Mouse (Mus musculus) small intestine, adult 2 months (tissue): ENCODE data around the gene Galk2. TPM values are rescaled to one million over a fixed set of nuclear protein-coding genes. Genes with fewer than 3 reads are reported as not detected.

ENCODE experiments used
- H3K27ac ChIP-seq: fragments of 200-500 bp; 2 replicates; pipeline ENCODE4 v1.5.1; 2012; ENCODE audit warnings: low read depth, low read length, control low read depth, inconsistent platforms; ENCODE audit not compliant: insufficient read depth
- H3K27me3 ChIP-seq: fragments of 200-500 bp; 2 replicates; pipeline ENCODE4 v1.6.1; 2012; ENCODE audit warnings: mild to moderate bottlenecking, moderate library complexity, low read length, inconsistent platforms; ENCODE audit not compliant: control insufficient read depth, insufficient read depth
- H3K36me3 ChIP-seq: fragments of 200-500 bp; 2 replicates; pipeline ENCODE4 v1.6.1; 2012; ENCODE audit warnings: mild to moderate bottlenecking, low read length, control low read depth, inconsistent platforms; ENCODE audit not compliant: control insufficient read depth, insufficient read depth
- H3K4me1 ChIP-seq: fragments of 200-500 bp; 2 replicates; pipeline ENCODE4 v1.6.1; 2012; ENCODE audit warnings: low read length, inconsistent platforms, mixed read lengths; ENCODE audit not compliant: control insufficient read depth, insufficient read depth, insufficient read length
- H3K4me3 ChIP-seq: fragments of 200-500 bp; 2 replicates; pipeline ENCODE4 v1.5.1; 2012; ENCODE audit warnings: low read depth, mild to moderate bottlenecking, control low read depth, inconsistent platforms, low read length, moderate library complexity
- CTCF ChIP-seq: fragments of 200-500 bp; IDR thresholded peaks from 2 replicates; pipeline ENCODE4 v1.5.1; 2012; ENCODE audit warnings: low read depth, mild to moderate bottlenecking, control low read depth, inconsistent platforms, low read length, moderate library complexity, mixed read lengths; ENCODE audit not compliant: insufficient replicate concordance, insufficient read length; ENCODE audit errors: extremely low read depth
- POLR2A ChIP-seq: fragments of 200-500 bp; IDR thresholded peaks from 2 replicates; pipeline ENCODE4 v1.6.1; 2012; ENCODE audit warnings: low read depth, mild to moderate bottlenecking, control low read depth, inconsistent platforms, low read length, moderate library complexity
- WGBS: fragments of 180-500 bp; shearing (Covaris S2); methylation state at CpG from one replicate; pipeline ENCODE4 v1.1.7; 2018; 5-methylcytosine and 5-hydroxymethylcytosine counted together
- polyA plus RNA-seq: library from polyadenylated mRNA; depleted of rRNA; stranded (reverse); fragments of >200 nt; gene quantifications from 2 replicates; pipeline ENCODE4 v1.2.3, GENCODE M21; 2012; rRNA removed

The Galk2 gene
- polyA plus RNA-seq, result 5.9 and 13.7 TPM in 2 replicates

DNA sequence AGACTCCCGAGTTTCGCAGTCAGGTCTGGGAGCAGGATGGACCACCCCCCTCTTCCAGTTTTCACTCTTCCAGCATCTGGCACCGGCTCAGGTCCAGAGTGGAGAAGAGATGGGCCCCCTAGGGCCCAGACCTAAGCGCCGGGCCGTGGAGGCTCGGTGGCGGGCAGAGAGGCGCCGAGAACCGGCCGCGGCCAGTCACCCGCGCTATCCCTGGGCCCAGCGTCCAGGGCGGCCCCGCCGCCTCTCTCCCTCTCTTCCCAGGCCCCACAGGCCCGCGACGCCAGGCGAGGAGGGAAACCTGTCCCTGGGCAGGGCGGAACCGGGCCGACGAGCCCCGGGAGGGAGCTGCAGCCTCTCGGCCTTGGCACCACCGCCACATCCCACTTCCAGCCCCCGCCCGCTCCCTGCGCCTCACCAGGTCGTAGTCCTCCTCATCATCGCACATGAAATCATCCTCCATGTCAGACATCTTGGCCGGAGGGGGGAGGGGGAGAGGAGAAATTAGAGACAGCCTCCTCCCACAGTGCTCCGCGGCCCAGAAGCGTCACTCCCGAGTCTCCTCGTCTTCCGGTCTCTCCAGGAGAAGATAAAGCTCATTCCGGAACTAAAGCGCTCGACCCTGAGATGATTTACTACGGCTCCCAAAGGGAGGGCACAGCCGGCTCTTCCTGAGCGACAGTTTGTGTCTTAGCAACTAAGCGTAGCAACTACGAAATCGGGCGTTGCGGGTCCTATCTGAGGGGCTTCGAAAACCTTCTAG, at the start of gene Galk2, which contains the start of gene Cops2:
TSS of gene Galk2 (plus strand) at position 589 of the 760 bp plus-strand sequence.
TSS of gene Cops2 (minus strand) at position 619 of the 760 bp plus-strand sequence.
- Histone ChIP-seq H3K4me1 (no peaks in the 10 kb centered on the region), H3K27ac (peak within 1 kb of the TSS; percentile 64), H3K4me3 (peak within 1 kb of the TSS; percentile 98), H3K27me3 (no peaks in the 10 kb centered on the region), H3K36me3 (no peaks in the 10 kb centered on the region)
- WGBS, result under 1% methylated on average over 54 of the region's 54 CpGs
- TF ChIP-seq POLR2A, result no peak
- TF ChIP-seq CTCF, result no peak

DNA sequence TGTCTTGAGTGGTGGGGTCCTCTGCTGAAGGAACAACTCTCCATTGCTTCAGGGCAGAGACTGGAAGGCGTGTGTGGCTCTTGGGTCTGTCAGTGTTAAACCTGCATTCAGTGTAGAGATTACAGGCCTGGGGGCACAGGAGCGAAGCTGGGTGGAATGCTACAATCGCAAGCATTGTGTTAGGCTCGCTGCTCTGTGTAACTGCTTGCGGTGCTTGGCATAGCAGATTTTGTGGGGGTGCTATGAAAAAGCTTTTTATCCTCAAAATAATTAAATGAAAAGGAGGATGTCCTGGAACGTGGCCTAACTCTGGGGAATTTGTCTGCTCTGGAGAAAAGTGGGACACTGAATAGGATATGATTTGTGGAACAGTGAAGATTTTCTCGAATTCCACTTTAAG, 49.4 kb upstream of the Galk2 start:
- WGBS, result 83% methylated on average over 7 of the region's 7 CpGs
- H3K27me3 ChIP-seq, result peaks cover 2% of the 10 kb centered on the region; the same call in 1 of the 2 replicates
- TF ChIP-seq POLR2A (no peak), CTCF (no peak)
- H3K4me3 ChIP-seq, result no peak overlapping the region
- H3K4me1 ChIP-seq, result no peaks in the 10 kb centered on the region
- H3K27ac ChIP-seq, result no peak overlapping the region
- no peaks in the 10 kb centered on the region for H3K36me3 ChIP-seq

DNA sequence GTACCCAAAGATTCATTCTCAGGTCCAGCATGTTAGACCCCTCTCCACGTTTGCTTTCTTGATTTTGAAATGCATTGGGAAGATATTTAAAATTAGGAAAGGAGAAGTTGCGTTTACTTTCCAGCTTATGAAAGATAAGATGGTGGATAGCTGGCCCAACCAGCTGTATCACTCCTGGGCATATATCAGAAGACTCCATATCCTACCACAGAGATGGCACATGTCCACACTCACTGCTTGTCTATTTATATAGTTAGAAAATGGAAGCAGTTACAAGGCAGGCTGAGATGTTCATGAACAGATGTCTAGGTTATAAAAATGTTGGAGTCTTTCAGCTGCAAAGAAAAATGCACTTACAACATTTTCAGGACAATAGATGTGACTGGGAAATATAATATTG, 47.6 kb upstream of the Galk2 start:
- no peak for TF ChIP-seq POLR2A
- no peak for TF ChIP-seq CTCF
- H3K27ac ChIP-seq, result no peak overlapping the region
- peaks cover 2% of the 10 kb centered on the region; the same call in 1 of the 2 replicates for H3K27me3 ChIP-seq
- no peak overlapping the region for H3K4me3 ChIP-seq
- no peaks in the 10 kb centered on the region for H3K4me1 ChIP-seq
- WGBS, result 58% methylated on average over 2 of the region's 2 CpGs
- no peaks in the 10 kb centered on the region for H3K36me3 ChIP-seq

DNA sequence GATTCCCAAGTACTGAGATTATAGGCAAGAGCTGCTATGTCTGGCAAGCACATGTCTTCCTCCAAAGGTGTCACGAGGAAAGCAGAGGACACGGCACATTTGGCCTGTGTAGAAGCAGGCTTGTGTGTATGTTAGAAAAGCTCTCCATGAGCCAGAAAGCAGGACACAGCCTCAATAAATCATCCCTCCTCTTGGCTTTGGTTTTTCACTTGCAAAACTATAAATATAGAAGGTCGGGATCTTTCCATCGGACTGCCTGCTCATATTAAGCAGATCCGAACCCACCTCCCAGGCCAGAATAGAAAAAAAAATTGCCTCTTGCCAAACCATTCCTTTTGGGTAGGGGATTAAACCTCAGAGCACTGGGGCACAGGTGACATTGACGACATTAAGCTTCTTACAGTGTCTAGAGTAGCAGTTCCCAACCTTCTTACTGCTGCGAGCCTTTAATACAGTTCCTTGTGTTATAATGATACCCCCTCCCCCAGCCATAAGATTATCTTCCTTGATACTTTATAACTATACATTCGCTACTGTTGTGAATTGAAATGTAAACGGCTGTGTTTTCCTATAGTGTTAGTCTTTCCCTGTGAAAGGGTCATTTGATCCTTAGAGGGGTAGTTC, 44.8 kb upstream of the Galk2 start:
- 60% methylated on average over 9 of the region's 9 CpGs for WGBS
- H3K4me3 ChIP-seq, result no peak overlapping the region
- no peaks in the 10 kb centered on the region for H3K4me1 ChIP-seq
- no peaks in the 10 kb centered on the region for H3K36me3 ChIP-seq
- peaks cover 2% of the 10 kb centered on the region; the same call in 1 of the 2 replicates for H3K27me3 ChIP-seq
- no peak for TF ChIP-seq POLR2A
- no peak overlapping the region for H3K27ac ChIP-seq

DNA sequence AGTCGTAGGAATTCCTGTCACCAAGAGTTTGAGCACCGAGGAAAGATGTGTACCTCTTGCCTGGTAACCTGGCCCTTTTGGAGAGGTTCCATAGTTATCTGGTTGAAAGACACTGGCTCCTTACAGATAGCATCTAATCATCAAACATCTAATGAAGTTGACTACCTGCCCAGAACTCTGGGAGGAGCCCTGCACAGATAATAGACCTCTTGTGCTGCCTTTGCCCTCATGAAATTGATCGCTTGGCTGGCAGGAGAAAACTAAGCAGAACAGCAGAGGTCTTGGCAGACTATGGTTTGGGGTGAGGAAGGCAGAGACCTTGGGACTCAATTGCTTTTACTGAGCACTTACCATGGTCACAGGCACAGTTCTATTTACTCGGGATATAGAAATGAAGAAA, 38.5 kb upstream of the Galk2 start:
- Histone ChIP-seq H3K4me3 (no peak overlapping the region), H3K27ac (no peak overlapping the region), H3K36me3 (no peaks in the 10 kb centered on the region), H3K27me3 (no peaks in the 10 kb centered on the region), H3K4me1 (no peaks in the 10 kb centered on the region)
- TF ChIP-seq POLR2A (no peak), CTCF (no peak)
- 58% methylated on average over 4 of the region's 4 CpGs for whole genome bisulfite sequencing

DNA sequence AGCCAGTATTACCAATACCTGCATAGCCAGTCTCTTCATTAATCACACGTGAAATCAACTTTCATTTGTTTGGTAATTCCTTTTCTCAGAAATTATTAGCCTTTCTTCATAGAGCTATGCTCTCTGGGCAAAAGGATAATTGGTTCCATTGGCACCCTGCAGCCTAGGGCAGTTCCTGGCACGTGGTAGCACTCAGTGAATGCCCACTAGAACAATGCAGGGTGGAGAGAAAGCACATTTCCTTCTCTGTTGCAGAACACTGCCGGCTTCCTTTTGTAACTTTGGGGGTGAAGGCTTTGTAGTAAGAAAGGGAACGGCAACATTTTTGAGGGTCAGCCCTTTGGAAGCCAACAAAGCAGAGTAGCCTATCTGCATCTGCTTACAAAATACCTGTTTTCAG, 32.7 kb upstream of the Galk2 start:
- Histone ChIP-seq H3K36me3 (peaks cover 10% of the 10 kb centered on the region), H3K27ac (no peak overlapping the region), H3K27me3 (no peaks in the 10 kb centered on the region), H3K4me3 (no peak overlapping the region), H3K4me1 (no peaks in the 10 kb centered on the region)
- 73% methylated on average over 4 of the region's 4 CpGs for WGBS
- TF ChIP-seq POLR2A (no peak), CTCF (no peak)

DNA sequence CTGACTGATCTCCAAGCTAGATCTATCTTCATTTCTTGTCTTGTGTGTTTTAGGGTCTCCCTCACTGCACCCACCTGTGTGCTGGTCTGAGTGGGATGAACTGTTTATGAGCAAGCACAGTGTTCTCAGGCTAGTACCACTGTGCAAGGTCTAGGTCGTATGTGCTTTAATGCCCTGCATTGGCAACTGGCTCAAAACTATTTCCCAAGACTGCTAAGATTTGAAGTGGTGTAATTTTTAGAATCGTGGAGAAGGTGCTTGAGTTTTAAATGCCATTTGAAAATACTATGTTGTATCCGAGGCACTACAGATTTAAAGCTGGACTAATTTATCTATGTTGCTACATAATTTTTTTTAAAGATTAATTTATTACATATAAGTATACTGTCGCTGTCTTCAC, 31.0 kb upstream of the Galk2 start:
- no peak for TF ChIP-seq POLR2A
- no peak for TF ChIP-seq CTCF
- Histone ChIP-seq H3K4me1 (no peaks in the 10 kb centered on the region), H3K27me3 (no peaks in the 10 kb centered on the region), H3K36me3 (peaks cover 23% of the 10 kb centered on the region), H3K4me3 (no peak overlapping the region), H3K27ac (no peak overlapping the region)
- 86% methylated on average over 4 of the region's 4 CpGs for WGBS
